Mouse (Mus musculus) heart, postnatal 4 days (tissue): ENCODE data around the gene Fgl2. TPM values are rescaled to one million over a fixed set of nuclear protein-coding genes. Genes with fewer than 3 reads are reported as not detected.

Experiments used
- DNase-seq: peaks from one replicate; pipeline ENCODE4 v3.0.0; 2021
- total RNA-seq, 2 experiments: library from RNA; stranded (reverse); gene quantifications; 2 replicates each; pipeline ENCODE4 v1.2.3; 2021

Gene Fgl2
- total RNA-seq, 2 experiments from 2014 or later, result 49.3 to 50.0 TPM

GRCm38 (mm10) chr5:21384252-21384960, 12.0 kb downstream of the Fgl2 start:
- no peak for DNase-seq

DNA sequence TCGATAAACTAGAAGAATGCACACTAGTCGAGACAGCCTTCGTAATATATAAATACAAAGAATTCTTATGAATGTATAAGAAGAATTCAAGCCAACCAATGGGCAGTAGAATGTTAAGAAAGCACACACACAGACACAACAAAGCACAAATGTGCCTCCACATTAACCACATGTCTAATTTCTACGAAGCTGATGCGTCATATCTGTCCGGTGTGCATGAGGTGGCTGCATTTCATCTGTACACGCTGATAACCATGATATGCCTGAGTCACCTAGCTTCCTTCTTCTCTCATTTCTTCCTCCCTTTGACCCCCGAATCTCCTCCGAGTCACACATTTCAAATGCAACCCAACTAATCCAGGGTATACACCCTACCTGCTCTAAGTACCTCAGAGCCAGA, 12.5 kb downstream of the Fgl2 start:
- no peak for DNase-seq

DNA sequence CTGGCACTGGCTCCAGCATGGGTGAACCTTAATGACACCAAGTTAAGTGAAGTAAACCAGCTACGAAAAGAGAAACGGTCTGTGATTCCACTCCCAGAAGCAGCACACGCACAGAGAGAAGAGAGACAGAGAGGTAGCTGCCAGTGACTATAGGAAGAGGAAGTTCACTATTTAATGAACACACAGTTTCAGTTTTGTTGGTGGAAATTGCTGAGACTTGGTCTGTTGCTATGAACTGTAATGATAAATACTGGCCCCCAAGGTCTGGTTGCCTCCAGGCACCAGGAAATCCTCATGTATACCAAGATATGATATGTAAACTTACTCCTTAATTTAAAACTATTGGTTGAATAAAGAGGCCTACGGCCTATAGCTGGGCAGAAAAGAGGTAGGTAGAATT, 14.0 kb downstream of the Fgl2 start:
- DNase-seq, result no peak

DNA sequence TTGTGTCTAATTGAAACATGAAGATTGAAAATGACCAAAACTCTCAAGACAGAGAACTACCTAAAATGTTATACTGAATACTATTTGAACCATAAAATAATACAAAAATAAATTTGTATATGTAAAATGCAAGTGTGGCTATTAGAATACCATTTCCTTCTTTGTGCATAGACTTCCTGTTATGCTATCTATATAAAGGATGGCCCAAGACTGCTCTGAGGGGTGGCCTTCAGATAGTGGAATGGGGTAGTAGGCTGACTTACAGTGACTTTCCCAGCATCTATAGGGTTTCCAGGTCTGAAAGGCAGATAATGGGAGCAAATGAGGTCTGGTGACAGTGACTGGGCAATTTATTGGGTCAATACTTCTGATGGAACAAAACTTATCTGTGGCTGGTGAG, 14.9 kb downstream of the Fgl2 start:
- DNase-seq, result no peak

DNA sequence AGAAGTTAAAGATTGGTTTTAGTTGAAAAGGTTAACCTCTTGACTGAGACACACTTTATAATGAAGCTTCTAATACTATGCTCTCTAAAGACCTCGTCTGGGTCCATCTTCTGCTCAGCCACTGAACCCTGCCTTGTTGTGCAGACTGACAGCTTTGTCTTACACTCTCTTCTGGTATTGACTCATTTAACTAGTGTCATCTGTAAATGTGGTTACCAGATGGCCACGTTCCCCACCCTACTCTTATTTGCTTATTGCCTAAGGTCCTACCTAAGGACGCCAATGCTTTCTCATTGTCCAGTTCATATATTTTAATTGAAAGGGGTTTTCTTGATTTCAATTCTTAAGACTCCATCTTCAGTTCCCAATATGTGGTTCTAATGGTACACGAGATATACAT, 16.4 kb downstream of the Fgl2 start:
- no peak for DNase-seq

DNA sequence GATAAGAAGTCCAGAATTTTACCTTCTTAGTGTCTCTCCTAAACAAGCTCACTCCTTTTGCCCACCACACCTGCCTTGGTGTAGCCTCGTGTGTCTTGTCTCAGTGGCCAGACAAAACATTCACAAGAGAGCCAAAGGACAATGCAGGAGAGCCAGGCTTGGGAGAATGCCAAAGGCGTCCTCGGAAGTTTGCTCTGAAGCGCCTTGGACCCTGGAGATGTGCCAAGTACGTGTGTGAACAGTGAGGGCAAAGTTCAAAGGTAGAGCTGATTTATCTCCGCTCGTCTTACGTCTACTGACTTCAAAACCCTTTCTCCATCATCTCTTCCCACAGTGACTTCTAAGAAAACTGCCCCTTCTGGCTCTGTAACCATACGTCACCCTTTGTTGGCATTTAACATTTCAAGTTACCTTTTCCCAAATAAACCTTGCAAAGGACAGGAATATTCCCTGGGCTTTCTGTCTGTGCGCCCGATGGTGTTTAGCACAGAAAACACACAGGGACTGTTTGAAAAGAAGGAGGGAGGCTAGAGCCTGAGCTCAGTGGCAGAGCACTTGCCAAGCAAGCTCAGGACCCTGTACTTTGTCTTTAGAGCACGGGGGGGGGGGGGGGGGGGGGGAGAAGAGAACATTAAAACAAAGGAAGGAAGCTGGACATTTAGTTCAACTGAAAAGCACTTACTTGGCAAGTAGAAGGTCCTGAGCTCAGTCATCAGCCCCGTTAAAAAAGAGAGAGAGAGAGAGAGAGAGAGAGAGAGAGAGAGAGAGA, 19.4 kb downstream of the Fgl2 start:
- DNase-seq, result peak; percentile 29

DNA sequence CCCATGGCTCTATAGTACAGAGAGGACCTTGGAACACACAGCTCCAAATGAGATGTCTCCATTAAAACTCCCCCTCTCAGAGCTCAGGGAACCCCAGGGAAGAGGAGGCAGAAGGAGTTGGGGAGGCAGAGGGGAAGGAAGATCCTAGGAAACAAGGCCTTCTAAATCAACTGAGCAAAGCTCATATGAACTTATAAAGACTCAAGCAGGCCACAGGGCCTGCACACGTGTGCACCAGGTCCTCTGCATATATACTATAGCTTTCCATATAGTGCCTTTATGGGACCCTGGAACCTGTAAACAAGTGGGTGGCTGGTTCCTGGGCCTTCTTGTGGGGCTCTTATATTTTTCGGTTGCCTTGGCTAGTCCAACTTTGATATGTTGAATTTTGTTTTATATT, 22.1 kb downstream of the Fgl2 start:
- DNase-seq, result no peak

- DNase-seq, result no peak
Observed at GRCm38 (mm10) chr5:21395205-21395840, 22.9 kb downstream of the Fgl2 start.

DNA sequence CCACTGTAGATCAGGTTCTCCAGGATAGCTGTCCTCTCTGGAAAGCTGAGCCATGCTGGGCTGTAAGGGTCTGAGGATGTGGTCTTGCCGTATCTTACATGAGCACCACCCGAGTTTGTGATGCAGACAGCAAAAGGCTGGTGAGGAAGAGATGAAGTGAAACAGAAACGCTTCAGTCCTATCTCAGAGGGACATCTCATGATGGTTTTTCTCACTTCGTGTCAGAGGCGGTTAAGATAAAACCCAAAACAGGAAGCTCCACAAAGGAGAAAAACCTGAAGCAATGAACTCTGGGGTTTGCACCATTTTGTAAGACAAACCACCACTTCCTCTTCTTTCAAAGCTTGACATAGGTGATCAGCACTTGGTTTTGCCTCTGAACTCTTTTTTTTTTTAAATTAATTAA, 38.8 kb downstream of the Fgl2 start:
- DNase-seq, result no peak

DNA sequence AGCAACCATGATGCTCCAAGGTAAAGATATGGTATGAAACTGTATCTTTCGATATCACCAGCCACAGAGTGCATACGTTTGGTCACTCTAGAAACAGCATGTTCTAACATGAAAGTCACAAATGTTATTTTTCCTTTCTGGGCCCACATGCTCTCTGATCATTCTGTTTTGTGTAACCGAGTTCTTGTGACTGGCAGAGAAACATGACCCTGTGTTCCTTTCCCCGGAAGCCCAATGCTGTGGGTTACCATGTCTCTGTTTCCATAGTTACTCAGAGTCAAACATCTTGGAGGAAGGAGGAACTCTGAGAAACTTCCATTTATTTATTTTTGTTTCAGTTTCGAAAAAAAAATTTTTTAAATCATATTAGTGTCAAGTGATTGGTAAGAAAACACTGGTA, 39.6 kb downstream of the Fgl2 start:
- no peak for DNase-seq

DNA sequence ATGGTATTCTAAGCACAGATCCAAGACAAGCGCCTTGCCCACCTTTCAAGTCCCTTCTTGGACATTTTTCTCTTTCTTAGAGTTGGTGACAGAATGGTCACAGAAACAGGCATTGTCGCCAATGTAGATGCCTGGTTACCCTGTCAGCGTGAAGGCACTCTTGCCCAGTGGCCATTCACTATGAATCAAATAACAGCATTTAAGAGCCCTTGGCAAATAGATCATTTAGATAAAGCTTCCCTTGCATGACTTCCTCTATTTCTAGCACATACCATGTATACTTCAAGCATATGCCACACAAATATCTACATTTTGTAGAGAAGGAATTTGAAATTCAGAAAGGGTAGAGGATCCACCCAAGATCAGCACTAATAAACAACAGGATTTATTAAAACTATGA, 40.9 kb downstream of the Fgl2 start:
- no peak for DNase-seq

- no peak for DNase-seq
Observed at GRCm38 (mm10) chr5:21414116-21414820, 41.8 kb downstream of the Fgl2 start.

DNA sequence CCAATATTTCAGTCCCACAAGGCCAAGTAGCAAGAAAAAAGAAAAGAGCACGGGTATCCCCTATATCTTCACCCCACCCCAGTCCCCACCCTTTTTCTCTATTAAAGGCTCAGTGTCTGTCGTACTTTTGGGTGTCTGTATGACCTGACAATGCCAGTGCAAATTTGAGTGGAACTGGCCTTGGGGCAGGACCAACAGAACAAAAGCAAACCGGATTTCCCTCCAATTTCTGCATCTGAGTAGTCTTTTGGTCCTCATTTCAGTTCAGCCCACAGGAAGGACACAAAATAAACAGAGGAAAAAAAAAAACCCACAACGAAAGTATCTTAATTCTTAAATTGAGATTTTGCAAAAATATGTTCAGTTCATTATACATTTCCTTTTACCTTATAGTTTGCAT, 46.2 kb downstream of the Fgl2 start:
- DNase-seq, result no peak

DNA sequence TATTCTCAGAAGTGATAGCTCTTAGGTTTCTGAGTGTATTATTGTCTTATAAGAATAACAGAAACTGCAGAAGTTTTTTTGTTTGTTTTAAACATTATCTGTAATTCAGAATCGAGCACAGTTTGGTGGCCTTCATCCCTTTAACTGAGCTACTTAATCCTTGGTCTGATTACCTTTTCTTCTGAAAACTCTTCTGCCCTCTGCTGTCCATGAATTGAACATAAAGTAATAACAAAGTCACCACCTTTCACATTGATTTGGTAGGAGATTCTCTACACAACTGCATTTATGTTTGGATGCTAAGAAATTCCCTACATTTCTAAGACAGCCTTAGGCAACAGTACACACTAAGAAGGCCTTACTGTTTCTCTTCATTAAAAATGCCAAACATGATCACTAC, 48.2 kb downstream of the Fgl2 start:
- no peak for DNase-seq

DNA sequence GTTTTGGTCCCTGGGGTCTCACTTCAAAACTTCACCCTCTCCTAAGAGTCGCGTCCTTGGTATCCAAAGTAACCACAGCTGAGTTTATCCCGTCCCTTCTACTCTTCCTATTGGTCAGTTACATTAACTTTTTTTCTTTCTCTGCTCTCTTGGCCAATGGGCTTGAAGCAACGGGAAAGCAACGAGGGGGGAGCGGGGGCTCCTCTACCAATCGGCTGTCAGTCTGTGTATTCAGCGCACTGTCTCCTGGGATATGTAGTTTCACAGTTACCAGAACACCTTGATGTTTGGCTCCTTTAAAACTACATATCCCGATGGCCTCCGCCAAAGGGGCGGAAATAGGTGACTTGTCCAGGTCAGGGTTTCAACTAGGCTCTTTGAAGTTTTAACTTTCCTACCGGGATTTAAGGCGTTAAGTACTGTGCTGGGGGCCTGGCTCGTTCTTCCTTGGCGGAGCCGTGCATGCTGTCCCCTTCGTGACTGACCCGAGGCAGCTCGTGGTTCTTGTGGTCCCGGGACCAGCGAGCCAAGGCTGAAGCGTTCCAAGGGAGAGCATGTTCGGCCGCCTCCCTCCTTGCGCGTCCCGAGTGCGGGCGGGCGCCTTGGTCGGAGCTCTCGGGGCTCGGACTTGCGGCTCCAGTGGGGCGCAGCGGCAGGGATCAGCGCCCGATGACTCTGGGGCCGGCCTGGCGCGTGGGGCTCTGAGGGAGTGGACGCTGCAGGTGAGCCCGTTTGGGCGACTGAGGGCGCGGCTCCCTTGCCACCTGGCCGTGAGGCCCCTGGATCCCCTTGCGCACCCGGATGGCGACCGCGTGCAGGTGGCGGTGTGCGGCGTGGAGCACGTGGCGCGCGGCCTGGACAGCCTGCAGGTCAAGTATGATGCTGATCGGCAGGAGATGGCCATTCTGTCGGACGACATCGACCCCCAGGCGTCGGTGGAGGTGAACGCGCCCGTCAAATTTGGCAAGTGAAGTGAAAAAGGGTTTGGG, 52.5 kb downstream of the Fgl2 start, which contains the start of the genes Ccdc146 and Fam185a:
Gene Ccdc146 (minus strand): TSS at position 64 of the 989 bp plus-strand sequence.
Gene Fam185a (plus strand): TSS at position 345 of the 989 bp plus-strand sequence.
- peak; percentile 90 for DNase-seq

DNA sequence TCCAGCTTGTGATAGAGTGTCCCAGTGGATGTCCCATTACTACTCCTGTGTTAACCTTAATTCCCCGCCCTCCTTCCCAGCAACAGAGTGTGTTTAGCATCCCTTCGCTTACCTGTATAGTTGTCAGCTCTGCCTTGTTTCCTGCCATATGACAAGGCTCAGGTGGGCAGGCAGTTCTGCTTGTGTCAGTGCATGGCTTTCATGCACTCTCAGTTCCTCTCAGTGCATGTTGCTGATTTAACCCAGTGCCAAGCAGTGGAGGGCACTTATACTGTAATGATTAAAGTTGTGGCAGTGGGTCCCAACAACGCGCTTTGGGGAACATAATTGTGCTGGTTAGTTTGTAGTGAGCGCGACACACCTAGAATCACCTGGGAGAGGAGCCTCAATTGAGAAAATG, 54.2 kb downstream of the Fgl2 start:
- no peak for DNase-seq

Other genes starting within 250 kb of the Fgl2 start
- 1 to 10 TPM; 4.1 to 5.7 TPM for gene Gsap, start 186.4 kb upstream of the Fgl2 start, total RNA-seq
- gene Ccdc146, start 52.0 kb downstream of the Fgl2 start, total RNA-seq, result 1 to 10 TPM; 3.6 to 3.9 TPM
- 1 to 10 TPM; 7.7 to 8.6 TPM for gene Fam185a, start 52.3 kb downstream of the Fgl2 start, total RNA-seq
- 10 to 100 TPM; 16.0 to 17.8 TPM for gene Lrrc17, start 170.9 kb downstream of the Fgl2 start, total RNA-seq